Mouse (Mus musculus) hindbrain, embryonic 10.5 days (tissue): ENCODE measurements around the gene Slc23a3. TPM values are rescaled to one million over a fixed set of nuclear protein-coding genes. Genes with fewer than 3 reads are reported as not detected.

Source experiments
- DNase-seq: peaks from one replicate; pipeline ENCODE4 v3.0.0-alpha.2; 2017; ENCODE audit warnings: low spot score
- H3K27ac ChIP-seq: fragments of 300-500 bp; sonication (generic); 2 replicates; pipeline ENCODE4 v1.5.1; 2016; ENCODE audit warnings: mild to moderate bottlenecking, moderate library complexity
- H3K27me3 ChIP-seq: fragments of 300-500 bp; sonication (generic); 2 replicates; pipeline ENCODE4 v1.6.1; 2016; ENCODE audit warnings: mild to moderate bottlenecking; ENCODE audit not compliant: poor library complexity, insufficient read depth, severe bottlenecking
- H3K36me3 ChIP-seq: fragments of 300-500 bp; sonication (generic); 2 replicates; pipeline ENCODE4 v1.6.1; 2016; ENCODE audit warnings: mild to moderate bottlenecking, moderate library complexity
- H3K4me1 ChIP-seq: fragments of 300-500 bp; sonication (generic); replicated peaks from 2 replicates; pipeline ENCODE4 v1.6.1; 2016; ENCODE audit warnings: mild to moderate bottlenecking
- H3K4me3 ChIP-seq: fragments of 300-500 bp; sonication (generic); 2 replicates; pipeline ENCODE4 v1.5.1; 2016; ENCODE audit warnings: mild to moderate bottlenecking, moderate library complexity
- H3K9me3 ChIP-seq: fragments of 300-500 bp; sonication (generic); 2 replicates; pipeline ENCODE4 v1.6.1; 2016; ENCODE audit warnings: mild to moderate bottlenecking, moderate library complexity
- WGBS: fragments of 180-500 bp; shearing (Covaris S2); methylation state at CpG from one replicate; pipeline ENCODE4 v1.1.7; 2016; 5-methylcytosine and 5-hydroxymethylcytosine counted together
- polyA plus RNA-seq: library from polyadenylated mRNA; unstranded; fragments of >200 nt; fragmentation: Nextera tagmentation; extraction: Ambion mirVana; gene quantifications from 2 replicates; pipeline ENCODE4 v1.2.1, GENCODE M21; 2016

Slc23a3 gene
- polyA plus RNA-seq, 1 experiment from 2014 or later: not detected

DNA sequence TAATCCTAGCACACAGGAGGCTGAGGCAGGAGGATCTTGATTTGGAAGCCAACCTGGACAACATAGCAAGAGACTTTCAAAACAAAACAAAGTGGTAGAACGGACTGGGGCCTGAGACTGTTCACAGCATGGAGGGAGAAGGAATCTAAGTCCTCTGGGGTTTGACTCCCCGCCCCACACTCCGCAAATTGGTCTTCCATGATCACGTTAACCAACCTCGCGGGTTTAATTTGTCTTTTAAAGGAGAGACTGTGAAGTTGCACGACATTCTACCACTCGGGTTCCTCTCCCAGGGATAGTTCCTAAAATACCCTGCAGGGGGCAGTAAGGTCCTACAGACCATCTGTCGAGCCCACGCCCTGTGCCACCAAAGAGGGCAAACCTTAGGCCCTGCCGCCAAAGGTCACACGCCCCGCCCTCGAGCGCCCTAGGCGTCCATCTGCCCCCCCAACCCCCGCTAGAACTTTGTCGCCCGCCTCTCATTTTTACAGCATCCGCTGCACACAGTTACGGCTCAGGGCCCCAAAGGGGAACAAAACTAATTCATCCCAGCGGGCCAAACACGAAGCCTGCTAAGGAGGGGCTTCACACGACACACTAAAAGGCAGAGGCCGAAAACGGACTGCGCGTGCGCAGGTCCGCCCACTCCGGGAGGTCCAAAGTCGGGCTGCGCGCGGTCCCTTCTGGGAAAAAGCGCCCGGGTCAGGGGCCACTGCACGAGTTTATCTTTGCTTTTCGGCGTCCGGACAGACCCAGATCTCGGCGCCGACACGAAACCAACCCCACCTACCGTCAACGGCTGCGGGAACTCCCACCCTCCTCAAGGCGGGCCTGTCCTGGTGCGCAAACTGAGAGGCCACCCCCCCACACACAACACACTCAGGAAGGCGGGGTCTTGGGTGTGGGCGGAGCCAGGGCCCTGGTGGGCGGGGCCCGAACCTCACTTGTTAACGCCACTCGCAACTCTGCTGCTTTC lies 9.1 kb downstream of the Slc23a3 start, which contains the start of gene Nhej1:
Gene Nhej1 (minus strand): TSS at position 855 of the 976 bp plus-strand sequence.
- Histone ChIP-seq H3K27ac (peak within 1 kb of the TSS; percentile 95), H3K27me3 (no peaks in the 10 kb centered on the region), H3K4me3 (peak within 1 kb of the TSS; percentile 66), H3K36me3 (no peaks in the 10 kb centered on the region), H3K9me3 (no peaks in the 10 kb centered on the region), H3K4me1 (peaks cover 17% of the 10 kb centered on the region)
- peak; percentile 96 for DNase-seq
- WGBS: 1% methylated on average over 56 of the region's 56 CpGs

DNA sequence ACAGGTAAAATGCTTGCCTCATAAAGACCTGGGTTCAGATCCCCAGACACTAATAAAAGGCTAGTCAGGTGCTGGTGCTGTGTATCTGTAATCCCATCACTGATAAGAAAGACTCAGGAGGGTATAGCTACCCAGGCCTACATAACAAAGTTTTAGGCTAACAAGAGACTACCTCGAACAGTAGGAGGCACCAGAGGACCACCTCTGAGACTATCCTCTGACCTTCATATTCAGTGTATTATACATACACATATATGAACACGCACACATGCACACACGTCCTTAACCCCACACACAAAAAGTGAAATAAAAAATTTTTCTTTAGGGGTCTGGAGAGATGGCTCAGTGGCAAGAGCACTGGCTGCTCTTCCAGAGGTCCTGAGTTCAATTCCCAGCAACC lies 11.5 kb downstream of the Slc23a3 start:
- Histone ChIP-seq H3K4me3 (no peak overlapping the region), H3K4me1 (peaks cover 17% of the 10 kb centered on the region), H3K27ac (no peak overlapping the region), H3K9me3 (no peaks in the 10 kb centered on the region), H3K36me3 (no peaks in the 10 kb centered on the region), H3K27me3 (no peaks in the 10 kb centered on the region)
- DNase-seq: no peak
- WGBS: 84% methylated on average over 3 of the region's 3 CpGs

Other genes with a start within 250 kb of the Slc23a3 start
- gene Fev, start 248.5 kb downstream of the Slc23a3 start, polyA plus RNA-seq: 0.25 and 0.89 TPM in 2 replicates
- not detected in 2 replicates for gene Cryba2, start 240.7 kb downstream of the Slc23a3 start, polyA plus RNA-seq
- gene Cfap65, start 198.3 kb downstream of the Slc23a3 start, polyA plus RNA-seq: 0.50 and 1.7 TPM in 2 replicates
- 0.12 TPM in 2 replicates for gene Ihh, start 182.2 kb downstream of the Slc23a3 start, polyA plus RNA-seq
- gene Nhej1, start 8.7 kb downstream of the Slc23a3 start, polyA plus RNA-seq: 14.1 and 14.7 TPM in 2 replicates
- 53.5 and 67.2 TPM in 2 replicates for gene Cnppd1, start 8.8 kb upstream of the Slc23a3 start, polyA plus RNA-seq
- 46.0 and 63.4 TPM in 2 replicates for gene Retreg2, start 8.9 kb upstream of the Slc23a3 start, polyA plus RNA-seq
- gene Zfand2b, start 34.8 kb upstream of the Slc23a3 start, polyA plus RNA-seq: 38.0 and 43.8 TPM in 2 replicates
- 32.6 and 35.7 TPM in 2 replicates for gene Abcb6, start 46.5 kb upstream of the Slc23a3 start, polyA plus RNA-seq
- 21.6 and 23.8 TPM in 2 replicates for gene Ankzf1, start 58.3 kb upstream of the Slc23a3 start, polyA plus RNA-seq
- 23.1 and 32.1 TPM in 2 replicates for gene Atg9a, start 58.3 kb upstream of the Slc23a3 start, polyA plus RNA-seq
- gene Glb1l, start 76.9 kb upstream of the Slc23a3 start, polyA plus RNA-seq: 14.5 and 19.9 TPM in 2 replicates
- gene Stk16, start 76.9 kb upstream of the Slc23a3 start, polyA plus RNA-seq: 143 and 153 TPM in 2 replicates
- 10.8 and 19.4 TPM in 2 replicates for gene Tuba4a, start 86.0 kb upstream of the Slc23a3 start, polyA plus RNA-seq
- not detected in 2 replicates for gene A630095N17Rik, start 98.2 kb upstream of the Slc23a3 start, polyA plus RNA-seq
- 28.9 and 37.5 TPM in 2 replicates for gene Dnajb2, start 102.5 kb upstream of the Slc23a3 start, polyA plus RNA-seq
- 3.9 and 7.9 TPM in 2 replicates for gene Ptprn, start 130.6 kb upstream of the Slc23a3 start, polyA plus RNA-seq
- gene Resp18, start 144.5 kb upstream of the Slc23a3 start, polyA plus RNA-seq: 7.5 and 22.3 TPM in 2 replicates
- 154 and 199 TPM in 2 replicates for gene Dnpep, start 184.1 kb upstream of the Slc23a3 start, polyA plus RNA-seq
- 3.8 and 4.5 TPM in 2 replicates for gene Des, start 226.4 kb upstream of the Slc23a3 start, polyA plus RNA-seq
- gene Speg, start 241.4 kb upstream of the Slc23a3 start, polyA plus RNA-seq: 19.0 and 20.2 TPM in 2 replicates